Mouse (Mus musculus): ENCODE measurements around the gene Dscaml1. TPM values are rescaled to one million over a fixed set of nuclear protein-coding genes. Genes with fewer than 3 reads are reported as not detected.

Dscaml1 gene
- total RNA-seq, 2 experiments from 2014 or later: 0.21 TPM; not detected in 1

DNA sequence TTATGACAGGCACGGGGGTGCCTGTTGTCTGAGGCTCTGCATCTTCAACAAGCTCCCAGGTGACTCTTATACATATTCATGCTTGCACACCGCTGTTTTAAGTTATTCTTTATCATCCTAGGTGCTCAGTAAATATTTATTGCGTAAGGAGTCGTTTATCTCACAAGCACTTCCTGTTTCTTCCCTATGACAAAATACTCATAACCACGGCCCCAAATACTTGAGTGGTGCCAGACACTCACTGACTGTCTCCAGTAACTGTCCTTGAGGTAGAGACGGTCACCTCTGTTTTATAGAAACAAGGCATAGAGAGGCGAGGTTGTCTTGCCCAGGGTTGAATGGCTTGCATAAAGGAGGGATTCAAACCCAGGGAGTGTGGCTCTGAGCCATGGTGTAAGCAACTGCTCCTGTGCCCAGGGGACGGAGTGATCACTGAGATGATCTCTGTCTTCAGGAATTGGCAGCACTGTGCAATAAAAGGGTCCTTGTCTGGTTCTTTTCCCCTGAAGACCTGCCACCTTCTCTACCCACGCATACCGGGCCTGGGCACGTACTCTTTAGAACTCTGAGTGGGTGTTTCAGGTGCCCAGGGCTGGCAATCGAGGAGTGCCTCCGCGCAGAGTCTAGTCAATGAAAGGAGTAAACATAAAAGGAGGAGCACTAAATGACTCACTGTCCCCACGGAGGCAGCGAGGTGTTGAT, 13.8 kb downstream of the Dscaml1 start:
- no peak for DNase-seq
- intact Hi-C loops (cut with DNase I; ENCODE audit: low total_unique reads): no loop called here

DNA sequence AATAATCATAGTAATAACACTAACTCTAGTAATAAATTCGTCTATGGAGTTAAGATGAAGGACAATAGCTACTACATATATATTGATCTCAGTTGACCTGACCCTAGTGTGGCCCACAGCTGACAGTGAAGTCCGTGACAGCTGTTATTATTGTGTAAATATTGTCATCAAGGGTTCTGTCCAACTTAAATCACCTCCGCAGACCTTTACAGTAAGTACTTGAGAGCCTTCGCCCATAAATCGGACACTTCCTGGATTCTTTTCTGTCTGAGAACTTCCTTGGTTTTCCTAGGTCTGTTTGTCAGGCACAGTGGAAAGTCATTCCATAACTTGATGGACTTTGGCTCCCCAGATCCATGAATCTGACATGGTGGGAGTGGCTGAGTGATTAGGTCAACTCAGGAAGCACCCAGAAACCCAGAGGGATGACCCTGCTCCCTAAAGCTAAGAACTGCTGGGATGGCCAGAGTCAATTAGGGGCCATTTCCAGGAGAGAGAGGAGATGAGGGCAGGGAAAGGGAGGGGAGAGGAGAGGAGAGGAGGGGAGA, 17.9 kb downstream of the Dscaml1 start:
- DNase-seq: no peak
- intact Hi-C loops (cut with DNase I; ENCODE audit: low total_unique reads): no loop called here

DNA sequence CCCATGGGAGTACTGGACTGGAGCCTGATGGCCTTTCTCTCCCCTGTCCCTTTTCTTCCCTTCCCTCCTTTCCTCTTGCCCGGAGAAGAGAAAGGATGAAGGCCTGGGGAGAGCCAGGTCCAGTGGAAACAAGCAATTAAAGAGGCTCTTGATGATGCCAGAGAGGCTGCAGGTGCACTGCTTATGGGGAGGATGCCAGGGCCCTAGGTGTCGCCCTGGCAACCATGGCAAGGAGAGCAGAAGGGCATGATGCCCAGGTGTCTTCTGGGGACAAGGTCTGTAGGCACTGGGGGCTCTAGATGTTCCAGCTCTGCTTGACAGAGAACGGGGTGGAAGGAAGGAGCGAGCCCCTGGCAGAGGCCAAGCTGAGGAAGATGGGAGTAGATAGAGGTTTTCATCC, 23.2 kb downstream of the Dscaml1 start:
- intact Hi-C loops (cut with DNase I; ENCODE audit: low total_unique reads): no loop called here
- no peak for DNase-seq

DNA sequence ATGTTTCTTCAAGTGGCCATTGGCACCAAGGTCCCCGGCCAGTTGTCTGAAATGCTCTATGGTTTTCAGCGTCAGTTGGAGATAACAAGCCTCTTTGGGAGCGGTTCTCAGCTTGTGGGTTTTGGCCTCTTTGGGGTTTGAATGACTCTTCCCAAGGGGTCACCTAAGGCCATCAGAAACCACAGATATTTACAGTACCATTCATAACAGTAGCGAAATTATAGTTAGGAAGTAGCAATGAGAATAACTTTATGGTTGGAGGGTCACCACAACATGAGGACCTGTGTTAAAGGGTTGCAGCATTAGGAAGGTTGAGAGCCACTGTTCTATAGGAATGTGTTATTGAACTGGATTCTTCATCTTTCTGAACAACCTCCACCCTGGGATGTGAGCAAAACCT, 24.9 kb downstream of the Dscaml1 start:
- intact Hi-C loops (cut with DNase I; ENCODE audit: low total_unique reads): no loop called here
- no peak for DNase-seq

DNA sequence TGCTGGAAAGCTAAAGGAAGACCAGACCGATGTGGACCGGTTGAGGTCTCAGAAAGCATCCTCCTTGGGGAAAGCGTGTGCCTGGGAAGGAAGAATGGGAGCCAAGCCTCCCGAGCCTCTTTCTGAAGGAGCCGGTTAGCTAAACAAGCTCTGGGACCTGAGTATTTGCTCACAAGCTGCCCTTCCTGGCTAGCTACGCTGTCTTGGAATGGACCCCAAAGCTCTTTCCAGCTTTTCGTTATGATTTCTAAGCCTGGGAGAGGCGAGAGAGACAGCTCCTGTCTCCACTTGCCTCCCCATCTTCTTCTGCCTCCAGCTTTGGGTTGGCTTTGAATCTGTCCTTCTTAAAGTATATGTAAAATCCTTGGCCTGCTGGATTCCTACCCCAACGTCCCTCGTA, 27.6 kb downstream of the Dscaml1 start:
- no peak for DNase-seq
- intact Hi-C loops (cut with DNase I; ENCODE audit: low total_unique reads): no loop called here

DNA sequence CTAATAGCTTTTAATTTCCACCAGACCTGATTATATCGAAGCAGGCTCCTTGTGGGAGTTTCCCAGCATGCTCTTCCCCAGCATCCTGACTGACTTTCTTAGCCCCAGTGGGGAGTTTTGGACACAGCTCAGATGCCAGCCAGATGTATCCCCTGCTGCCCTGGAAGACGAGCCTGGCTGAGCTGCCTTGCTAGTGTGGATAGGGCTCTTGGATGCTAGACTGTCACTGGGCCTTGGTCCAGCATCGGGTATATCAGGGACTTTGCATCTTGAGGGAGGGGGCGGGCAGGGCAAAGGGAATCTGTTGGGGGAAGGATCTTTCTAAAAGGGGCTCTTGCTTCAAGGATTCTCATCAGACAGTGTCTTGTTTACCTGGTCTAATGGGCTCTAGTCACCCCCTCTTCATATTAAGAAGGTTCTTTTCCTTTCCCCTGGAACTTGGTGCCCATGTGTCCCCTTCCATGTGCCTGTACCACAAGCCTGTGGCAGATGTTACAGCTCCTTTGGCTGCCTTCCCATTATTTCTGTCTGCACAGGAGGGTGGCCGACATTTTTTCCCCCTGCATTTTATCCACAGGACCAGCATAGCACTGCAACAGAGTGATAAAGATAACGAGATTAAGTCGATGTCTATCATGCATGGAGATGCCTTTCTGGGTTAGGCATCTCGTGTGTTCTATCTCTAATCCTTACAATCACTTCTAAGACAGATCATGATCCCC, 28.6 kb downstream of the Dscaml1 start:
- intact Hi-C loops (cut with DNase I; ENCODE audit: low total_unique reads): no loop called here
- DNase-seq: no peak

DNA sequence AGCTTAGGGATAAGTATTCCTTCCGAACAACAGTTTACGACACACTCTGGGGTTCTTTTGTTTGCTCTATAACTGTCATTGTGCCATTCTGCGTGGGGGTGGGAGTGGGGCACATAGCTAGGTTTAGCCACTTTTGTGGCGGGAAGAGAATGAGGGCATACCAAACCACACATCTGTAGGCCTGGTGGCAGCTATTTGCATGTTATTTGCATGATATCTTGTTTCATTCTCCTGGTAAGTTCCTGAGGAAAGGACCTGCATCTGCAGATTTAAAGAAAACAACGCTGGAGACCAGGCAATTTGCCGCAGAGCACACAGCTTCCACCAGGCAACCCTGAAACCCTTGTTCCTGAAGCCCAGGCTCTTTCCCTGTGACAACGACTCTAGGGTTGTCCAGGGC, 30.8 kb downstream of the Dscaml1 start:
- intact Hi-C loops (cut with DNase I; ENCODE audit: low total_unique reads): no loop called here
- no peak for DNase-seq

DNA sequence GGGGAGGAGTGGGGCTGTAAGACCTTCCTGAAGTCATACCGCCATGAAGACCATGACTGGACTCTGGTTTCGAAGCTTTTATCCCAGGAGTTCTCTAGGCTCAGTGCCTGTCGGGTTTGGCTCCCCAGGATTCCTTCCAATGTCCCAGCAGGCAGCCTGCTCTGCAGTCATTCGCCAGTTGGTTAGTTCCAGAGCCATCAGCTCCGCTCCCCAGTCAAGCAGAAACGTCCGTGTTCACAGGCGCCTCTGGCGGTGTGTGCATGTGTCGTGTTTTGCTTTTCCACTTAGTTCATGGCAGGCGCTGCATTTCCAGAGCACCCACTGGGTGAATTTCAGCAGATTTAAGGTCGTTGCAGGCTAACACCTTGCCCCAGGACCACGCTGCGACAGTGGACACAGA, 31.9 kb downstream of the Dscaml1 start:
- intact Hi-C loops (cut with DNase I; ENCODE audit: low total_unique reads): no loop called here
- DNase-seq: no peak

DNA sequence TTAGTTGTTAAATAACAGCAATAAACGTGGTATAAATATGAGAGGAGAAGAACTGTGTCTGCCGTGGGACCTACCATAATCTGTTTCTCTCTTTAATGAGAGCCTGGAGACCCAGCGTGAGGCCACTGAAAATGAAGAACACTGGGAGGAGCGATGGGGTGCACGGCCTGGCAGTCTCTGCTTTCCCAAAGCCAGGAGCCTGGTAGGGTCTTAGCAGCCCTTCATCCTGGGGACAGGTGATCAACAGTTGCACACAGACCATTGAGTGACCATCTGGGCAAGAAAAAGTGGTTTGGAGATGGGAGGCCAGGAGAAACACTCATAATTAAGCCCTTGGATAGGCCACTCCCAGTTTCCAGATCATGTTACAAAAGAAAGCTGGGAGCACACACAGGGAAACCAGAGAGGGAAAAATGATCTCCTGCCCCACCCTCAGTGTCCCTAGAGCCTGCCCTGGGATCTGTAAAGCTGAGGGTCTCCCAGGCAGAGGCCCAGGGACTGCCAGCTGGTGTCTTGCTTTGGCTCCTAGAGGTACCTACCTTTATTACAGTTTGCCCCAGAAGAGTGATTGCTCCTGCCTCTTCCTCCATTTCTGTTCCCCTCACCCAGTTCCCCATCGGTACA, 39.1 kb downstream of the Dscaml1 start:
- no peak for DNase-seq
- intact Hi-C loops (cut with DNase I; ENCODE audit: low total_unique reads): no loop called here

DNA sequence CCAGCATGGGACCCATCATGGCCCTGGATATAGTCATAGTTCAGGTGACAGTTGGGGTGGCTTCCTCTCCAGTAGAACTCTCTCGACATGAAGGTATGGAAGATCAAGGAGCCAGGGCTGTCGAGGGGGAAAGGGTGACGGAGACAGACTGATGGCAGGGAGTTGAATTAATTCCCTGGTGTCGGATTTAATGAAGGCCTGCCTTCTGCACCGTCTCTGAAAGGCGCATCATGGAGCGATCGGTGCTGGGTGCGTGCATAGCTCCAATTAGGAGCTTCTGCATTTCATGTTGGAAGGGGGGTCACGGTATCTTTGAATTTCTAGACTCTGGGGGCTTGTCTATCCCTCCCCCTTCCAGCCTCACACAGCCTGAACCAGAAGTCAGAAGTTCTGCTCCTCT, 41.8 kb downstream of the Dscaml1 start:
- DNase-seq: no peak
- intact Hi-C loops (cut with DNase I; ENCODE audit: low total_unique reads): no loop called here

DNA sequence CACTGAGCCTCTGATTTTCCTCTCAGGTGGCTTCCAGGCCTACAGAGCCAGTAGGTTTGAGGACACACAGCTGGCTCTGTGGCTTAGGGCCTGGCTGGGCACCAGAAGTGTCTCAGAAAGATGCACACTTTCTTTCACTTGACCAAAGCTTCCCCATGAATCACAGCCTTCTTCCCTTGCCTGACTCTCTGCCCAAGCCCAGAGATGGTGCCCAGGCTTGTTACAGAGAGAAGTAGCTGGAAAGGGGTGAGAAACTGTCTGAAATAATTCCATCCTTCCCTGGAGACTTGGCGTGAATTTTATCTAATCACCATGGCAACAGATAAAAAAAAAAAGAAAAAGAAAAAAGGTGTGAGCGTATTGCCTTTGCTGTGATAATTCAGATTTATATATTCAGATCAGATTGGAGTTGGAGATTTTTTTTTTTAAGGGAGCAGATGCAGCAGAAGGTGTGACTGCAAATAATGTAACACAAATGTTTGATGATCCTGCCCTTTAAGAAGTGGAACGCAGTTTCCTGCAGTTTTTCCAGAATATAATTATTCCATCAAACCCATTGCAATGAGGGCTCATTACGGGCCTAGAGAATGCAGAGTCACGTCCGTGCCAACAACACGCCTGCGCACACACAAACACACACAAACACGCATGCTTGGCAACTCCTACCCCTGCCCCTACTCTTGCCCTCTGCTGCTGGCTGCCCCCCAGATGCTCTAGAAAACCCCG, 44.5 kb downstream of the Dscaml1 start:
- intact Hi-C loops (cut with DNase I; ENCODE audit: low total_unique reads): no loop called here

DNA sequence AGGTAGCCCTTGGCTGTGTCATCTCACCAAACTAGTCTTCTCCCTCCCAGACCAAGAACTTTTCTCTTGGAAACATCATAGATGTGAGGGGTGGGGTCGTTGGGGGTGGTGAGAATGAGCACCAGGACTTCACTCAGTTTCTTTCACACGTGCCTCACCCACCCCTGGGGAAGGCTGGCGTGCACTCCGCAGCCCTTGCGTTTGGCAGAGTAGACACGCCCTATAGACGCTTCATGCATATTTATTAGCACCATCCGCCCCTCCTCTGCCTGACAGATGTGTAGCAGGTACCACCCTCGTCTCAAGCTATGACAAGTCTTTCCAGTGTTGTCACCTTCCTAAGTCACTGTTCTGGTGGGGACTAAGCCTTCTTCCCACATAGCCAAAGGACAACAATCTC, 45.3 kb downstream of the Dscaml1 start:
- intact Hi-C loops (cut with DNase I; ENCODE audit: low total_unique reads): no loop called here
- DNase-seq: no peak

More for the DNA sequence above, 44.5 kb downstream of the Dscaml1 start:
- no peak for DNase-seq

DNA sequence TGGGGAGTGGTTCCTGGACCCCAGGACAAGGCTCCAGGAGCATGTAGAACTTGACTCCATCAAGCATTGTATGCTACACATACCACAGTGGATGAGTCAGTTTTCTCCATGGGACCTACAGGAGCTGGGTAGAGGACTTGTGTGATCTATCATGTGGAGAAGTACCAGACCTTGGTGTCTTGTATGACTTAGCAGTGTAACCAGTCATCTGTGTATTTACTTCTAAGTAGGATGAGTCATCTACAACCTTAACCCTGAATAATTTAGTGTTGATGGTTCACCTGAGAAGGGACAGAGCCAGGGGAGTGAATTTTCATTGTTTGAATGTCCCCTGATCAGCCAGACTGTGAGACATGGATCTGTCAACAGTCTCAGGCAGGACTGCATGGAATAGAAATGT, 48.4 kb downstream of the Dscaml1 start:
- DNase-seq: no peak
- intact Hi-C loops (cut with DNase I; ENCODE audit: low total_unique reads): no loop called here

DNA sequence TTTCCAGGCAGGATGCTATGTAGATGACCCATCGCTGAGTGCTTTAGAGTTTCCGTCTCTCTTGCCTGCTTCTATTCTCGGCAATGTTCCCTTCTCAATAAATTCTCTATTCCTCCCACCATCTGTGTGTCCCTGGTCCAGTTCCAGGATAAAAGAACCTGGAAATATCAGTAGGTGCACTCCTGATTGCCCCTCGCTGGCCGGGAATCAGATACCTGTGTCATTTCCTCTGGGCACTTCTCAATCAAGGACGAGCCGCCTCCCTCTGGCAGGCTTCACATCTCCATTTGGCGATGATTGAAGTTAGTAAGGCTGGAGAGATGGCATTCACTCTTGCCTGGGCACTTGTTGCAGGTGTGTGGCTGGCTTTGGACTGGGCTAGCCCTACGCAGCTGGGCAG, 54.5 kb downstream of the Dscaml1 start:
- no peak for DNase-seq
- intact Hi-C loops (cut with DNase I; ENCODE audit: low total_unique reads): no loop called here

DNA sequence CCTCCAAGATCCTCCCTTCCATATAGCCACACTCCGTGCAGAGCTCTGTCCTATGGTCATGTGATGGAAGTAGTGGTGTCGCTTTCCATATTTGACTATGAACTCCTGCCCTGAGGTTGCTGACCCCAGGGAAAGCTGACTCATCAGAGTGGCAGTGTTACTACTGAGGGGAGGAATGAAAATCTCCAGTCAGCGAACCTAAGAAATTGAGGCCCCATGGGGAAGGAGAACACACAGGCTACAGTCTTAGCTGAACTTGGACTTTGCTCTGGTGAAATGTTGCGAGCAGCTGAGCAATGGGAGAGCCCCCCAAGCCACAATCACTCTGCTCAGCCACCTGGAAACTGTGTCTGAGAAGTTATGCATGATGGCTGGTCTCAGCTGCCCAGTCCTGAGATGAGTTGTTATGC, 60.2 kb downstream of the Dscaml1 start:
- DNase-seq: no peak
- intact Hi-C loops (cut with DNase I; ENCODE audit: low total_unique reads): no loop called here

DNA sequence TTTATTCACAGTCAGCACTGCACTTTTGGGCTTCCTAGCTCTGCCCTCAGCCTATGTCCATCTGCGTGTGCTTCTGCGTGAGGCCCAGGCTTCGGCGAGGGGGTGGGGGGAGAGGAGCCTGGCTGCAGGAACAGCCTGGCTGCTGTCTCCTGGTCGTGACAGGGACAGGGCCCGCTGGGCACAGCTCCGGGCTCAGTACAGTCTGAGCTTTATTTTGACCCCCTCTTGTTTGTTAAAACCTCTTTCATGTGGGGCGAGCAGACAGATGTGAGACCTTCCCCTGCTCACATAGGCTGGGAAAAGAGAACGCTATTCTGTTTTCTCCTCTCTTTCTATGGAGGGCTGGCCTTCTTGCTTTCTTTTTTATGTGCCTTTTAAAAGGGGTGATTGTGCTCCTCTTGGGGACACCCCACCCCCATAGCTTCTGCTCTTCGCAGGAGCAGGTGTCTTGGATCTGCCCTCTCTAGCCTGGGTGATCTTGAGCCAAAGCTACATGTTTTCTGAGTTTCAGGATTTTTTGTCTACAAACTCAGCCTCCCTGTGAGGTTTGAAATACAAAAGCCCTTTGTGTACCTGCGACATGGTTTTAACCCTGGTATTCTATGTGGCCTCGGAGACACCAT, 60.9 kb downstream of the Dscaml1 start:
- intact Hi-C loops (cut with DNase I; ENCODE audit: low total_unique reads): no loop called here
- no peak for DNase-seq

DNA sequence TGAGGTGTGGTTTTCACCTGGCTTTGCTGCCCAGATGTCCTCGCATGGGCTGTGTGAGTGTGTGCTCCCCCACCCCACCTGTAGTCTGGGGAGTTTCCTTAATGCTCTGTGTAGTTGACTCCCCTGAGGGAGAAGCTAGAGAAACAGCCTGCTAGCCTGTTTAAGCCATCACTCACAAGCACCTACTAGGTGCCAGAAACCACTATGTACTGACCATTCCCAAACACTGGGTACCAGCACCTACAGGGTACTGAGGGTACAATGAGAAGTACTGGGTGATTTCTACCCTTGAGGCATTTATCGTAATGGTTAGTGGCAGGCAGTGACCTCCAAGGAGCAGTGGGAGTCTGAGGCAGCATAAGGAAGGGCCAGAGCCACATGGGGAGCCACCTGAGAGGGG, 64.5 kb downstream of the Dscaml1 start:
- DNase-seq: no peak
- intact Hi-C loops (cut with DNase I; ENCODE audit: low total_unique reads): no loop called here

DNA sequence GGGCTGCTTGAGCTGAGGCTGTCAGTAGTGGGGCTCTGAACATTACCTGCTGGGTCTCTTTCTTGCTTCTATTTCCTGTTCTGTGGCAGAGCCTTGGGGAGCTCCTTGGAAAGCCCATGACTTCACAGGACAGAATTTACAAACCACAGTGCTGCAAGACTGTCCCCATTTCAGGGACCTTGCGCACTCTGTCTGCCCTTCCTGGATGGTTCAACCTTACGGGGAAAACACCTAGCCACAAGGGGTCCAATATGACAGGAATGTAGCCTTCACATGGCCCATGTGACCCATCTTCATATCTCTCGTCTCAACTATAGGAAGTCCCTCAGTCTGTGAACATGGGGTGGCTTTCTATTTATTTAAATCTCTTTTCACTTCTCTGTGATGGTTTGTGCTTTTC, 68.5 kb downstream of the Dscaml1 start:
- intact Hi-C loops (cut with DNase I; ENCODE audit: low total_unique reads): no loop called here
- no peak for DNase-seq

DNA sequence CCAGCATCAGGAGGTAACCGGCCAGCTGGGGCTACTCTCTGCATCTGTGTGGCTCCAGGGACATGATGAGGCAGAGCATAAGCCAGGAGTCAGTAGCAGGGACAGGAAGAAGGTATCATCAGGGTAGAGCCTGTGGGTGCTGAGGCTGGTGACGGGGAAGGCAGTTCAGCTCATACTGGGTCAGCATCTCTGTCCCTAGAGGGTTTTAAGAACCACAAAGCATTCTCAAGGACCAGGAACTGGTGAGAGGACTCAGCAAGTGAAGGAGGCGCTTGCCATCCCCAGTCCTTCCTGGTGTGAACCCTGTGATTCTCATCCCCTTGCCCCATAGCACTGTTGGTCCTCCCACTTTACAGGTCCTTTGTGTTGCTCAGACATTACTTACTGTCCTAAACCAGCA, 69.9 kb downstream of the Dscaml1 start:
- DNase-seq: no peak
- intact Hi-C loops (cut with DNase I; ENCODE audit: low total_unique reads): no loop called here

DNA sequence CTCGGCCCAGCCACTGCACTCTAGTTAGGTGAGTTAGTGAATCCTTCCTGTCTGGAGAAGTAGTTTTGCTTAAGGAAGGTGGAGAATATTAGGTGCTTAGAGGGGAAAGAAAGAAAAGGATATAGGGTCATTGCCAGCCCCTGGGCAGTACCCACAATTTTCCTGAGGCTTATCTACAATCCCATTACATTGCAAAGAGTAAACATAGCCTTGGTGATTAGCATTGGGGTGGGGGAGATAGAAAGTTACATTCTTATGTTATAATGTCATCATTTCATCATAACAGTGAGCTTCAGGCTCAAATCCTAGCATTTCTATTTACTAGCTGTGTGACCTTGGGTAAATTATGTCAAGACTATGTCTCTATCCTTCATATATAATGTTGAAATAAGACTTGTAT, 70.5 kb downstream of the Dscaml1 start:
- intact Hi-C loops (cut with DNase I; ENCODE audit: low total_unique reads): no loop called here

More for the DNA sequence above, 70.5 kb downstream of the Dscaml1 start:
- no peak for DNase-seq
